Mouse (Mus musculus): ENCODE results near the gene Ninj1. TPM values are rescaled to one million over a fixed set of nuclear protein-coding genes. Genes with fewer than 3 reads are reported as not detected.

Ninj1 gene
- polyA plus RNA-seq, 1 experiment from 2014 or later = 42.6 TPM

GRCm38 (mm10) chr13:49189970-49190870, 2.9 kb downstream of the Ninj1 start:
- ATAC-seq (ENCODE audit: insufficient number of reproducible peaks, insufficient read depth, low FRiP score, low TSS enrichment) = no peak
- Histone ChIP-seq H3K36me3 (peaks cover 3% of the 10 kb centered on the region; the same call in 1 of the 2 replicates), H3K4me1 (peaks cover 35% of the 10 kb centered on the region), H3K9ac (no peak overlapping the region), H3K4me2 (replicated peaks) (no peak overlapping the region), H3K9me3 (no peaks in the 10 kb centered on the region), H3K27me3 (no peaks in the 10 kb centered on the region), H3K4me3 (no peak overlapping the region), H3K27ac (no peak overlapping the region)
- 70% methylated on average over 12 of the region's 12 CpGs for whole genome bisulfite sequencing

DNA sequence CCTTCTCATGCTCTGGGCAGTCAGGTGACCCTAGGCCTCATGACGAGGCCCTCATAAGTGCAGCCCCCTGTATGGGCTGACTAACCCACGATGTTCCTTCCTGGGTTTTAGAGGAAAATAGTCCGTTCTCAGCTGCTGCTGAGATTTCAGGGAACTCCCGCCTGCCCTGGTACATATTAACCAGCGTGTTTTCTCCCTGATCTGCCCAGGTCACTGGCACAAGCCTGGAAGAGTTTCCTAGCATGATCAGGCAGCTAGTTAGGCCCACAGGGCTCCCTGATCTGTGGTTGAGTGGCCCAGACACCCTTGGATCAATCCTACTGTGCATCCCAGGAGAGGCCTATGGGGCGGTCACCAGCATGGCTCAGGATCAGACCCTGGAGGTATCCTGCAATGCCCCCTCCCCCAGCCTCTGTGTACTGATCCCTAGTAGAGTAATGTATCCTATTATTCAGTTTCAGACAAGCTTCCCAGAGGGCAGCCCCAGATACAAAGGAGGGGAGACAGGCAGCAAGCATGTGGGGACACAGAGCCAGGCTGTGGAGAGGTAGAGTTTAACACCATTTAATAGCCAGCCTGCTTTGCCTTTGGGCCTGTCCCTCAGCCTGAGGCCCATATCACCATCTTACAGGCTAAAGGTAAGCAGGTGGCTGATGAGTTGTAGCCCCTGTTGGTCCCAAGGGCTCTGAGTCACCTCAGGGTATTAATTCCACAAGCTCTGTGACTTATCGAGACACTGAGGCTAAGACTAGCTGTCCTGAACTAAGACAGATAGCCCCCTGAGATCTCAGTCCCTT, 3.8 kb downstream of the Ninj1 start:
- Histone ChIP-seq H3K27me3 (no peaks in the 10 kb centered on the region), H3K27ac (no peak overlapping the region), H3K9ac (no peak overlapping the region), H3K4me1 (peaks cover 35% of the 10 kb centered on the region), H3K9me3 (no peaks in the 10 kb centered on the region), H3K4me2 (replicated peaks) (no peak overlapping the region), H3K36me3 (peaks cover 12% of the 10 kb centered on the region; the same call in 1 of the 2 replicates), H3K4me3 (no peak overlapping the region)
- 76% methylated on average over 7 of the region's 7 CpGs for WGBS
- ATAC-seq (ENCODE audit: insufficient number of reproducible peaks, insufficient read depth, low FRiP score, low TSS enrichment) = no peak

GRCm38 (mm10) chr13:49191673-49192035, 4.4 kb downstream of the Ninj1 start:
- peaks cover 12% of the 10 kb centered on the region; the same call in 1 of the 2 replicates for H3K36me3 ChIP-seq
- WGBS = 55% methylated on average over 5 of the region's 5 CpGs
- no peaks in the 10 kb centered on the region for H3K9me3 ChIP-seq
- H3K9ac ChIP-seq = no peak overlapping the region
- no peak overlapping the region for H3K4me2 ChIP-seq (replicated peaks)
- H3K27ac ChIP-seq = no peak overlapping the region
- H3K27me3 ChIP-seq = no peaks in the 10 kb centered on the region
- H3K4me3 ChIP-seq = no peak overlapping the region
- ATAC-seq (ENCODE audit: insufficient number of reproducible peaks, insufficient read depth, low FRiP score, low TSS enrichment) = no peak
- H3K4me1 ChIP-seq = peaks cover 35% of the 10 kb centered on the region

GRCm38 (mm10) chr13:49192156-49192855, 5.0 kb downstream of the Ninj1 start:
- Histone ChIP-seq H3K9ac (no peak overlapping the region), H3K4me3 (no peak overlapping the region), H3K27me3 (no peaks in the 10 kb centered on the region), H3K27ac (no peak overlapping the region), H3K9me3 (no peaks in the 10 kb centered on the region), H3K4me1 (peaks cover 35% of the 10 kb centered on the region), H3K4me2 (replicated peaks) (no peak overlapping the region), H3K36me3 (peaks cover 12% of the 10 kb centered on the region; the same call in 1 of the 2 replicates)
- 72% methylated on average over 16 of the region's 16 CpGs for whole genome bisulfite sequencing
- no peak for ATAC-seq (ENCODE audit: insufficient number of reproducible peaks, insufficient read depth, low FRiP score, low TSS enrichment)

GRCm38 (mm10) chr13:49193650-49194049, 6.4 kb downstream of the Ninj1 start:
- Histone ChIP-seq H3K9ac (no peak overlapping the region), H3K9me3 (no peaks in the 10 kb centered on the region), H3K4me3 (no peak overlapping the region), H3K36me3 (peaks cover 12% of the 10 kb centered on the region; the same call in 1 of the 2 replicates), H3K4me2 (replicated peaks) (no peak overlapping the region), H3K27ac (no peak overlapping the region), H3K27me3 (no peaks in the 10 kb centered on the region), H3K4me1 (peaks cover 26% of the 10 kb centered on the region)
- WGBS = 94% methylated on average over 17 of the region's 17 CpGs
- ATAC-seq (ENCODE audit: insufficient number of reproducible peaks, insufficient read depth, low FRiP score, low TSS enrichment) = no peak

GRCm38 (mm10) chr13:49194811-49195210, 7.5 kb downstream of the Ninj1 start:
- ATAC-seq (ENCODE audit: insufficient number of reproducible peaks, insufficient read depth, low FRiP score, low TSS enrichment) = no peak
- WGBS = 93% methylated on average over 13 of the region's 13 CpGs
- Histone ChIP-seq H3K9ac (no peak overlapping the region), H3K27me3 (no peaks in the 10 kb centered on the region), H3K27ac (no peak overlapping the region), H3K4me1 (peaks cover 19% of the 10 kb centered on the region), H3K36me3 (peaks cover 12% of the 10 kb centered on the region; the same call in 1 of the 2 replicates), H3K4me2 (replicated peaks) (no peak overlapping the region), H3K9me3 (no peaks in the 10 kb centered on the region), H3K4me3 (no peak overlapping the region)

GRCm38 (mm10) chr13:49195651-49196050, 8.4 kb downstream of the Ninj1 start:
- peaks cover 12% of the 10 kb centered on the region; the same call in 1 of the 2 replicates for H3K36me3 ChIP-seq
- H3K4me2 ChIP-seq (replicated peaks) = no peak overlapping the region
- no peaks in the 10 kb centered on the region for H3K27me3 ChIP-seq
- H3K4me1 ChIP-seq = peaks cover 19% of the 10 kb centered on the region
- H3K9ac ChIP-seq = no peak overlapping the region
- no peak overlapping the region for H3K27ac ChIP-seq
- no peak overlapping the region for H3K4me3 ChIP-seq
- H3K9me3 ChIP-seq = no peaks in the 10 kb centered on the region
- ATAC-seq (ENCODE audit: insufficient number of reproducible peaks, insufficient read depth, low FRiP score, low TSS enrichment) = no peak
- 89% methylated on average over 7 of the region's 7 CpGs for WGBS

GRCm38 (mm10) chr13:49196211-49196610, 8.9 kb downstream of the Ninj1 start:
- H3K9me3 ChIP-seq = no peaks in the 10 kb centered on the region
- H3K27me3 ChIP-seq = no peaks in the 10 kb centered on the region
- ATAC-seq (ENCODE audit: insufficient number of reproducible peaks, insufficient read depth, low FRiP score, low TSS enrichment) = no peak
- peaks cover 13% of the 10 kb centered on the region for H3K4me1 ChIP-seq
- no peak overlapping the region for H3K4me2 ChIP-seq (replicated peaks)
- no peak overlapping the region for H3K4me3 ChIP-seq
- no peak overlapping the region for H3K27ac ChIP-seq
- H3K9ac ChIP-seq = no peak overlapping the region
- H3K36me3 ChIP-seq = peaks cover 12% of the 10 kb centered on the region; the same call in 1 of the 2 replicates
- 81% methylated on average over 5 of the region's 5 CpGs for WGBS

DNA sequence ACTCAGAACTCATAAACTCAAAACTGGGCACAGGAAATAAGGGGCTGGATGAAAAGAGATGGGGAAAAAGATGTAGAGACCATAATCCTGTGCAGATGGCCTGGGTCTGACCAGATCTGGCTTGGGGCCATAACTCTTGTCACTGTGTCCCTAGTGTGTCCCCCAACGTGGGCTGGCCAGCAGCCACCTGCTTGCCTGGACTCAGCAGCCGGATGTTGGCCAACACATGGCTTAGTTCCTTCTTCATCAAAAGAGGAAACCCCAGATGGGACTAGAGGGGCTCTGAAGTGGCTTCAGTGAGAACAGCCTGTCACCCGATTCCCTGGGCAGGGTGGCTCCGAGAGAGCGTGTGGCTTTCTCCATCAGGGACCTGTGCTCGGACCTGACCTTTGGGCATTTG, 9.5 kb downstream of the Ninj1 start:
- no peak overlapping the region for H3K9ac ChIP-seq
- H3K4me3 ChIP-seq = no peak overlapping the region
- peaks cover 12% of the 10 kb centered on the region; the same call in 1 of the 2 replicates for H3K36me3 ChIP-seq
- no peaks in the 10 kb centered on the region for H3K9me3 ChIP-seq
- no peak for ATAC-seq (ENCODE audit: insufficient number of reproducible peaks, insufficient read depth, low FRiP score, low TSS enrichment)
- 82% methylated on average over 6 of the region's 6 CpGs for WGBS
- H3K4me1 ChIP-seq = peaks cover 8% of the 10 kb centered on the region
- H3K27ac ChIP-seq = no peak overlapping the region
- H3K27me3 ChIP-seq = no peaks in the 10 kb centered on the region
- no peak overlapping the region for H3K4me2 ChIP-seq (replicated peaks)

- Histone ChIP-seq H3K4me1 (no peaks in the 10 kb centered on the region), H3K4me2 (replicated peaks) (no peak overlapping the region), H3K4me3 (no peak overlapping the region), H3K9ac (no peak overlapping the region), H3K27ac (no peak overlapping the region), H3K27me3 (no peaks in the 10 kb centered on the region), H3K9me3 (no peaks in the 10 kb centered on the region), H3K36me3 (peaks cover 17% of the 10 kb centered on the region)
- no peak for ATAC-seq (ENCODE audit: insufficient number of reproducible peaks, insufficient read depth, low FRiP score, low TSS enrichment)
- WGBS = 90% methylated on average over 9 of the region's 9 CpGs
These were observed 11.4 kb downstream of the Ninj1 start for GRCm38 (mm10) chr13:49198734-49199133.

- Histone ChIP-seq H3K4me1 (no peaks in the 10 kb centered on the region), H3K27ac (no peak overlapping the region), H3K4me2 (replicated peaks) (no peak overlapping the region), H3K9me3 (no peaks in the 10 kb centered on the region), H3K36me3 (peaks cover 23% of the 10 kb centered on the region), H3K4me3 (no peak overlapping the region), H3K9ac (no peak overlapping the region), H3K27me3 (no peaks in the 10 kb centered on the region)
- 95% methylated on average over 7 of the region's 7 CpGs for WGBS
- ATAC-seq (ENCODE audit: insufficient number of reproducible peaks, insufficient read depth, low FRiP score, low TSS enrichment) = no peak
These were observed 12.6 kb downstream of the Ninj1 start for GRCm38 (mm10) chr13:49199891-49200290.
